Mouse (Mus musculus): Measurements from ENCODE around the gene Pvr.
"Not testable (repeated sequence)": the region's sequence is repeated elsewhere in the genome, so short reads cannot be mapped to it uniquely, and the experiment has no call there.

Pvr gene

GRCm38 (mm10) chr7:19932877-19933809 is 12.2 kb upstream of the Pvr start:
- peak; percentile 53 for DNase-seq (ENCODE audit: low read depth)

GRCm38 (mm10) chr7:19932133-19932876 is 11.3 kb upstream of the Pvr start:
- DNase-seq (ENCODE audit: low read depth), result no peak

GRCm38 (mm10) chr7:19930481-19930880 is 9.5 kb upstream of the Pvr start:
- DNase-seq (ENCODE audit: low read depth), result not testable (repeated sequence)

- no peak for DNase-seq (ENCODE audit: low read depth)
Measured at GRCm38 (mm10) chr7:19928486-19928885, 7.5 kb upstream of the Pvr start.

- DNase-seq (ENCODE audit: low read depth), result no peak
Measured at GRCm38 (mm10) chr7:19926849-19927480, 6.0 kb upstream of the Pvr start.

- DNase-seq (ENCODE audit: low read depth), result no peak
Measured at GRCm38 (mm10) chr7:19925376-19925775, 4.4 kb upstream of the Pvr start.

GRCm38 (mm10) chr7:19923797-19924196 is 2.8 kb upstream of the Pvr start:
- no peak for DNase-seq (ENCODE audit: low read depth)

- DNase-seq (ENCODE audit: low read depth), result no peak
Measured at GRCm38 (mm10) chr7:19923354-19923753, 2.4 kb upstream of the Pvr start.

- DNase-seq (ENCODE audit: low read depth), result no peak
Measured at GRCm38 (mm10) chr7:19920166-19920505, 824 bp downstream of the Pvr start.

GRCm38 (mm10) chr7:19914558-19914957 is 6.4 kb downstream of the Pvr start:
- DNase-seq (ENCODE audit: low read depth), result no peak

GRCm38 (mm10) chr7:19911695-19912524 is 9.1 kb downstream of the Pvr start:
- no peak for DNase-seq (ENCODE audit: low read depth)

GRCm38 (mm10) chr7:19911292-19911658 is 9.7 kb downstream of the Pvr start:
- DNase-seq (ENCODE audit: low read depth), result no peak

GRCm38 (mm10) chr7:19910421-19911291 is 10.3 kb downstream of the Pvr start:
- peak; percentile 61 for DNase-seq (ENCODE audit: low read depth)

GRCm38 (mm10) chr7:19889881-19890280 is 31.1 kb downstream of the Pvr start:
- DNase-seq (ENCODE audit: low read depth), result peak; percentile 52

- no peak for DNase-seq (ENCODE audit: low read depth)
Measured at GRCm38 (mm10) chr7:19887849-19888248, 33.1 kb downstream of the Pvr start, which contains the start of gene Ceacam19. Ceacam19 (minus strand) TSS chr7:19887965.

- no peak for DNase-seq (ENCODE audit: low read depth)
Measured at GRCm38 (mm10) chr7:19880754-19881153, 40.2 kb downstream of the Pvr start.

- no peak for DNase-seq (ENCODE audit: low read depth)
Measured at GRCm38 (mm10) chr7:19876781-19877425, 44.1 kb downstream of the Pvr start.

GRCm38 (mm10) chr7:19875948-19876682 is 44.8 kb downstream of the Pvr start:
- DNase-seq (ENCODE audit: low read depth), result no peak

GRCm38 (mm10) chr7:19871943-19872601 is 48.9 kb downstream of the Pvr start:
- DNase-seq (ENCODE audit: low read depth), result no peak

All from c-Kit-positive CD71-negative TER-119-negative erythroid progenitor cells, embryonic 14.5 days (primary cell).